ENCODE assay signal across 11 mouse cellular contexts in the genomic region with DNA sequence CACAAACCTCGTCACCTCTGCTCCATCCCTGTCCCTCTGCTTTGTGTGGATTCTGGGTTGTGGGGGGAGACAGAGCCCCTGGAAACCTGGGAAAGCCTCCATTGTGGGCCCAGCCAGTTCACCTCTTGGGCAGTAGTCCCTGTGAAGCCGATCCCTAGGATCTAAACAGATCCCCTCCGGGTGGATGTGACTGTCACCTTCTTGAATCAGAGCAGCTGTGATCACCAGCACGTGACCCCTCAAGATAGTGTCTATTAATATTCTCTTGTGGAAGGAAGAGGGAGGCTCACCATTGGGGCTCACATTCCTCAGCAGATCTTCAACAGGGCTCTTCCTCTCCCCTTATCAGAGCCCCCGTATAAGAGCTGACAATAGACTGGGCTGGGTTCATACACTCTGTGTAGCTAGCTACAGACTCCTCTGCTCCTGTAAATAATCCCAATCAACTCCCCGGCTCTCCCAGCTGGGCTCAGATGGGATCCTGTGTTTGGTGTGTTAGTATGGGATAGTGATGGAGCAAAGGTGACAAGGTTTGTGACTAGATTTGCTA. TPM values are rescaled to one million over a fixed set of nuclear protein-coding genes. Genes with fewer than 3 reads are reported as not detected.
DNase-seq lines count a peak whose midpoint lies in the region; ATAC-seq and TF ChIP-seq lines count a peak whose summit lies in the region.
"Had no signal": no experiment of that assay in that cellular context is flagged by ENCODE, and none has a peak within 500 bp of the region (broad histone marks: within the 10 kb centered on the region; RNA-seq: fewer than 3 reads in every experiment).

No protein-coding gene starts in this region.

- intact Hi-C loops in heart, postnatal 10 days (cut with DNase I): loop anchor here (2.0 kb wide), 1 partner anchor 30 kb away; a partner anchor contains a TSS
- intact Hi-C loops in left cerebral cortex, postnatal 25 days (cut with DNase I): no loop called here

- no peak for ATAC-seq in kidney, postnatal 0 days (replicated peaks; ENCODE audit: low FRiP score, low read depth)
- ATAC-seq in embryonic facial prominence, embryonic 13.5 days (ENCODE audit: insufficient number of reproducible peaks, insufficient read depth, low FRiP score, low TSS enrichment, low read depth): no peak
- ATAC-seq in liver, embryonic 16.5 days (ENCODE audit: low read depth): peak; percentile 48; the same call in 1 of the 2 replicates

- peak overlapping the region; percentile 52; the same call in 1 of the 2 replicates for H3K4me2 ChIP-seq in kidney, postnatal 0 days (ENCODE audit: low read length)
- H3K4me2 ChIP-seq in embryonic facial prominence, embryonic 13.5 days: peak overlapping the region; percentile 61
- H3K4me2 ChIP-seq in liver, embryonic 16.5 days (ENCODE audit: low read depth, low read length): no peak overlapping the region

- peaks cover 9% of the 10 kb centered on the region; the same call in 1 of the 2 replicates for H3K4me1 ChIP-seq in kidney, postnatal 0 days (replicated peaks; ENCODE audit: insufficient read depth, low read length)
- H3K4me1 ChIP-seq in embryonic facial prominence, embryonic 13.5 days: peaks cover 31% of the 10 kb centered on the region
- H3K4me1 ChIP-seq in liver, embryonic 16.5 days (ENCODE audit: control insufficient read depth, low read depth, low read length): no peaks in the 10 kb centered on the region
- H3K4me1 ChIP-seq: neural tube, embryonic 12.5 days had no signal

- WGBS in kidney, postnatal 0 days: 30% methylated on average over 6 of the region's 6 CpGs
- WGBS in embryonic facial prominence, embryonic 13.5 days: 62% methylated on average over 6 of the region's 6 CpGs
- WGBS in liver, embryonic 16.5 days (ENCODE audit: insufficient replicate concordance): 30% methylated on average over 6 of the region's 6 CpGs

- H3K9ac ChIP-seq in kidney, postnatal 0 days (ENCODE audit: low read depth, low read length): 0 out of 2 replicates have a peak overlapping the region, but pooled peaks have one; percentile 32
- H3K9ac ChIP-seq in embryonic facial prominence, embryonic 13.5 days: no peak overlapping the region; the same call in 1 of the 2 replicates
- no peak overlapping the region for H3K9ac ChIP-seq in liver, embryonic 16.5 days (ENCODE audit: low read depth, low read length)
- H3K9ac ChIP-seq: forebrain, embryonic 12.5 days; neural tube, embryonic 12.5 days had no signal

- H3K36me3 ChIP-seq in kidney, postnatal 0 days (ENCODE audit: insufficient read depth, low read length): no peaks in the 10 kb centered on the region
- no peaks in the 10 kb centered on the region for H3K36me3 ChIP-seq in embryonic facial prominence, embryonic 13.5 days
- H3K36me3 ChIP-seq in liver, embryonic 16.5 days (ENCODE audit: control insufficient read depth, insufficient read depth): no peaks in the 10 kb centered on the region
- H3K36me3 ChIP-seq: forebrain, embryonic 12.5 days; neural tube, embryonic 12.5 days had no signal

- H3K27ac ChIP-seq in kidney, postnatal 0 days: no peak overlapping the region
- H3K27ac ChIP-seq in embryonic facial prominence, embryonic 13.5 days: 0 out of 2 replicates have a peak overlapping the region, but pooled peaks have one; percentile 19
- no peak overlapping the region for H3K27ac ChIP-seq in liver, embryonic 16.5 days (ENCODE audit: low read length)
- H3K27ac ChIP-seq: forebrain, embryonic 12.5 days; neural tube, embryonic 12.5 days had no signal

- no peak for DNase-seq in kidney, postnatal 0 days (ENCODE audit: low spot score)
- no peak for DNase-seq in kidney, adult 8-10 months
- DNase-seq in heart, postnatal 10 days: peak; percentile 35 to 43
- no peak for DNase-seq in cerebellum, adult 8-10 months
- no peak for DNase-seq in cerebellum, adult 11-12 months
- no peak for DNase-seq in left cerebral cortex, postnatal 25 days (ENCODE audit: low spot score in 2 of 2)
- DNase-seq: cerebellum, adult 9-10 months had no signal

- H3K4me3 ChIP-seq in kidney, postnatal 0 days (replicated peaks; ENCODE audit: low read depth, low read length): 0 out of 2 replicates have a peak overlapping the region, but pooled peaks have one; percentile 15
- H3K4me3 ChIP-seq in embryonic facial prominence, embryonic 13.5 days: peak overlapping the region; percentile 27
- H3K4me3 ChIP-seq in liver, embryonic 16.5 days (ENCODE audit: low read depth, low read length): no peak overlapping the region
- H3K4me3 ChIP-seq: forebrain, embryonic 12.5 days; neural tube, embryonic 12.5 days had no signal

- no peaks in the 10 kb centered on the region for H3K27me3 ChIP-seq in kidney, postnatal 0 days (ENCODE audit: insufficient read depth, low read length)
- 0 out of 2 replicates have a peak, but pooled peaks cover 7% of the 10 kb centered on the region for H3K27me3 ChIP-seq in embryonic facial prominence, embryonic 13.5 days
- peaks cover 12% of the 10 kb centered on the region for H3K27me3 ChIP-seq in liver, embryonic 16.5 days (ENCODE audit: control insufficient read depth, insufficient read depth, low read depth, low read length)
- H3K27me3 ChIP-seq: forebrain, embryonic 12.5 days; neural tube, embryonic 12.5 days had no signal

- TF ChIP-seq CTCF in kidney, postnatal 0 days (IDR thresholded peaks at IDR 0.05; ENCODE audit: low read depth): no peak

- no peaks in the 10 kb centered on the region for H3K9me3 ChIP-seq in kidney, postnatal 0 days (replicated peaks; ENCODE audit: low read length)
- no peaks in the 10 kb centered on the region; the same call in none of the 2 replicates for H3K9me3 ChIP-seq in embryonic facial prominence, embryonic 13.5 days
- H3K9me3 ChIP-seq in liver, embryonic 16.5 days (replicated peaks; ENCODE audit: control insufficient read depth, low read length): no peaks in the 10 kb centered on the region

RNA-seq across cellular contexts. Expression of a gene that starts 30.7 kb away (rescaled TPM):
- polyA plus RNA-seq in kidney, postnatal 0 days (2015; fragmentation: Nextera tagmentation; extraction: Ambion mirVana): 4.6 TPM in 2 replicates
- 4.4 and 6.4 TPM in 2 replicates for polyA plus RNA-seq in embryonic facial prominence, embryonic 13.5 days (2015; fragmentation: Nextera tagmentation; extraction: Ambion mirVana)
- 10 to 100 TPM; 19.4 to 27.4 TPM for total RNA-seq in heart, postnatal 10 days (2021)
- 1.1 and 1.5 TPM in 2 replicates for polyA plus RNA-seq in liver, embryonic 16.5 days (2015; fragmentation: Nextera tagmentation; extraction: Ambion mirVana)
- total RNA-seq in left cerebral cortex, postnatal 25 days (2021): 100 to 1,000 TPM; 123 to 147 TPM

Comparison
In these comparisons a context has a peak if more than half of its experiments do, and no peak if none do; other contexts are left out.
1. DNase-seq: peak in heart, postnatal 10 days (2 of 2); none in kidney, postnatal 0 days (single experiment), kidney, adult 8-10 months (0 of 2), cerebellum, adult 8-10 months (single experiment), cerebellum, adult 11-12 months (single experiment) and left cerebral cortex, postnatal 25 days (0 of 2).